Comparison of ENCODE assay signal across 24 mouse cellular contexts in the genomic region with DNA sequence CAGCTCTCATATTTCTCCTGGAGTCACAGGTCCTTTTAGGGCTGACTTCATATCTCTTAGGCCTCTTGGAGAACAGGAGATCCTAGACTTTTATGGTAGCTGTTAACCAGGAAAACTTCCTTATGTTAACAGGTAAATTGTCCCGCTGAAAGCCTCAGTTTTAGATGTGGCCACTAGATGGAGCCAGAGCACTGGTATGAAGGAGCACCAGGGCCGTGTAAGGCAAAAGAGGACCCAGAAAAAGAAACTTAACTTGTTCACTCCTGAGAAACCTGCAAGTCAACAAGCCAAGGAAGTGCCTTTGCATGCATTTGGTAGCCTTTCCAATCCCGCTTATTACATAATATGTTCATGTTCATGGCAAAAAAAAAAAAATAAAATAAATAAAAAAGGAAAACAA. TPM values are rescaled to one million over a fixed set of nuclear protein-coding genes. Genes with fewer than 3 reads are reported as not detected.
DNase-seq lines count a peak whose midpoint lies in the region; ATAC-seq and TF ChIP-seq lines count a peak whose summit lies in the region.
"Not testable (repeated sequence)": the region's sequence is repeated elsewhere in the genome, so short reads cannot be mapped to it uniquely, and the experiment has no call there.
"Had no signal": no experiment of that assay in that cellular context is flagged by ENCODE, and none has a peak within 500 bp of the region (broad histone marks: within the 10 kb centered on the region; RNA-seq: fewer than 3 reads in every experiment).

No protein-coding gene starts in this region.

- CTCF ChIA-PET in Patski (lab: Charles Lee) = not testable (repeated sequence)

- H3K4me1 ChIP-seq in forebrain, embryonic 11.5 days (replicated peaks; ENCODE audit: control insufficient read depth, insufficient read depth, low read length); forebrain, postnatal 0 days (ENCODE audit: insufficient read depth); hindbrain, embryonic 16.5 days (ENCODE audit: control insufficient read depth, insufficient read depth, low read depth, low read length); kidney, embryonic 14.5 days (ENCODE audit: control insufficient read depth, insufficient read depth, low read length); midbrain, embryonic 16.5 days (ENCODE audit: control insufficient read depth, insufficient read depth, low read length); neural tube, embryonic 15.5 days: not testable (repeated sequence)

- POLR2A ChIA-PET in Patski (lab: Charles Lee) = not testable (repeated sequence)

- H3K9me3 ChIP-seq in forebrain, embryonic 11.5 days (ENCODE audit: control insufficient read depth, low read length); forebrain, postnatal 0 days (ENCODE audit: low read length); hindbrain, embryonic 16.5 days (ENCODE audit: control insufficient read depth, low read length); kidney, embryonic 14.5 days (ENCODE audit: control insufficient read depth, low read length); midbrain, embryonic 16.5 days (replicated peaks; ENCODE audit: control insufficient read depth, low read length, poor library complexity, severe bottlenecking); neural tube, embryonic 15.5 days (replicated peaks): not testable (repeated sequence)

- H3K36me3 ChIP-seq in forebrain, embryonic 11.5 days (ENCODE audit: control insufficient read depth, insufficient read depth, low read length); forebrain, postnatal 0 days (ENCODE audit: insufficient read depth); hindbrain, embryonic 16.5 days (ENCODE audit: control insufficient read depth, insufficient read depth, low read length); kidney, embryonic 14.5 days (ENCODE audit: control insufficient read depth, insufficient read depth, low read length); midbrain, embryonic 16.5 days (ENCODE audit: control insufficient read depth, insufficient read depth, low read length); neural tube, embryonic 15.5 days: not testable (repeated sequence)

- in situ Hi-C loops in Patski (cut with MboI; ENCODE audit: low pct_unique_long_range_greater_than_20kb) = not testable (repeated sequence)

- H3K27me3 ChIP-seq in Patski; forebrain, embryonic 11.5 days (ENCODE audit: control insufficient read depth, insufficient read depth, low read length); forebrain, postnatal 0 days (ENCODE audit: insufficient read depth, low read length); hindbrain, embryonic 16.5 days (replicated peaks; ENCODE audit: control insufficient read depth, insufficient read depth, low read length); kidney, embryonic 14.5 days (ENCODE audit: control insufficient read depth, insufficient read depth, low read length); midbrain, embryonic 16.5 days (ENCODE audit: control insufficient read depth, insufficient read depth, low read depth, low read length); neural tube, embryonic 15.5 days (replicated peaks): not testable (repeated sequence)

- ATAC-seq in Patski = peak; percentile 86
- peak; percentile 61; the same call in 1 of the 2 replicates for ATAC-seq in forebrain, embryonic 11.5 days (replicated peaks; ENCODE audit: low FRiP score)
- ATAC-seq in forebrain, postnatal 0 days = peak; percentile 55
- ATAC-seq in hindbrain, embryonic 16.5 days = peak; percentile 79
- peak; percentile 39; the same call in 1 of the 2 replicates for ATAC-seq in kidney, embryonic 14.5 days (ENCODE audit: low FRiP score, low TSS enrichment)
- ATAC-seq in megakaryocyte-erythroid progenitor cell, adult 5-6 weeks (replicated peaks; ENCODE audit: low FRiP score, low TSS enrichment, poor library complexity, severe bottlenecking) = peak; percentile 71; the same call in 1 of the 2 replicates
- peak; percentile 58; the same call in 1 of the 2 replicates for ATAC-seq in midbrain, embryonic 16.5 days
- peak; percentile 69; the same call in 1 of the 2 replicates for ATAC-seq in neural tube, embryonic 15.5 days (ENCODE audit: low FRiP score)

- not testable (repeated sequence) for H3K9ac ChIP-seq in forebrain, embryonic 11.5 days (ENCODE audit: low read length); forebrain, postnatal 0 days; hindbrain, embryonic 16.5 days (ENCODE audit: low read depth, low read length); kidney, embryonic 14.5 days (ENCODE audit: low read depth, low read length); midbrain, embryonic 16.5 days (ENCODE audit: low read depth, low read length); neural tube, embryonic 15.5 days (replicated peaks)

- no CpG with 5 or more reads among the region's 3 CpGs for WGBS in forebrain, embryonic 11.5 days
- no CpG with 5 or more reads among the region's 3 CpGs for WGBS in forebrain, postnatal 0 days
- no CpG with 5 or more reads among the region's 3 CpGs for WGBS in hindbrain, embryonic 16.5 days
- WGBS in kidney, embryonic 14.5 days = no CpG with 5 or more reads among the region's 3 CpGs
- WGBS in midbrain, embryonic 16.5 days = no CpG with 5 or more reads among the region's 3 CpGs
- WGBS in neural tube, embryonic 15.5 days = no CpG with 5 or more reads among the region's 3 CpGs

- H3K4me3 ChIP-seq in forebrain, embryonic 11.5 days (ENCODE audit: low read depth, low read length); forebrain, postnatal 0 days (ENCODE audit: low read depth, low read length); hindbrain, embryonic 16.5 days (ENCODE audit: low read length); kidney, embryonic 14.5 days (ENCODE audit: low read length); midbrain, embryonic 16.5 days (ENCODE audit: low read depth, low read length); neural tube, embryonic 15.5 days (replicated peaks): not testable (repeated sequence)

- not testable (repeated sequence) for TF ChIP-seq CTCF in Patski (IDR thresholded peaks at IDR 0.05); forebrain, postnatal 0 days (IDR thresholded peaks at IDR 0.05; ENCODE audit: low read depth)

- not testable (repeated sequence) for H3K4me2 ChIP-seq in forebrain, embryonic 11.5 days (ENCODE audit: low read depth, low read length, severe bottlenecking); forebrain, postnatal 0 days (ENCODE audit: low read depth); hindbrain, embryonic 16.5 days (ENCODE audit: low read length); kidney, embryonic 14.5 days (replicated peaks; ENCODE audit: low read depth, low read length); midbrain, embryonic 16.5 days (ENCODE audit: low read length); neural tube, embryonic 15.5 days

- DNase-seq in Patski (ENCODE audit: low read depth, low spot score); forebrain, embryonic 11.5 days (ENCODE audit: low spot score); forebrain, postnatal 0 days: not testable (repeated sequence)

- H3K27ac ChIP-seq in forebrain, embryonic 11.5 days (ENCODE audit: low read depth, low read length); forebrain, postnatal 0 days (ENCODE audit: low read depth, low read length); hindbrain, embryonic 16.5 days (ENCODE audit: low read depth, low read length); kidney, embryonic 14.5 days (ENCODE audit: low read depth, low read length); midbrain, embryonic 16.5 days (ENCODE audit: low read length); neural tube, embryonic 15.5 days (replicated peaks): not testable (repeated sequence)

RNA-seq across cellular contexts. Expression of gene Olfr1506, which starts 29.5 kb away (rescaled TPM):
- polyA plus RNA-seq in Patski (2021) = not detected
- not detected in 2 replicates for polyA plus RNA-seq in forebrain, embryonic 11.5 days (2014; fragmentation: Nextera tagmentation; extraction: Ambion mirVana)
- total RNA-seq in forebrain, postnatal 0 days (2014; rRNA removed) = not detected in 2 replicates
- polyA plus RNA-seq in forebrain, postnatal 0 days (2015; fragmentation: Nextera tagmentation; extraction: Ambion mirVana) = not detected in 2 replicates
- polyA plus RNA-seq in hindbrain, embryonic 16.5 days (2015; fragmentation: Nextera tagmentation; extraction: Ambion mirVana) = not detected in 2 replicates
- not detected in 2 replicates for polyA plus RNA-seq in kidney, embryonic 14.5 days (2014; fragmentation: Nextera tagmentation; extraction: Ambion mirVana)
- not detected in 2 replicates for total RNA-seq in megakaryocyte-erythroid progenitor cell, adult 5-6 weeks (2014; fragmentation: Nextera tagmentation)
- total RNA-seq in megakaryocyte-erythroid progenitor cell, adult 5-6 weeks (2017) = not detected in 2 replicates
- not detected in 2 replicates for polyA plus RNA-seq in midbrain, embryonic 16.5 days (2015; fragmentation: Nextera tagmentation; extraction: Ambion mirVana)
- polyA plus RNA-seq in neural tube, embryonic 15.5 days (2015; fragmentation: Nextera tagmentation; extraction: Ambion mirVana) = not detected in 2 replicates
- total RNA-seq: adrenal gland, postnatal 36 days; gastrocnemius, adult 18-20 months; gastrocnemius, postnatal 36 days; heart, adult 8-10 months; heart, postnatal 25 days; layer of hippocampus, postnatal 10 days; left cerebral cortex, postnatal 36 days had no signal
- polyA plus RNA-seq: heart, embryonic 14.5 days; hindbrain, embryonic 15.5 days; kidney, adult 2 months; limb, embryonic 15.5 days; liver, embryonic 14.5 days; lung, embryonic 15.5 days; stomach, embryonic 14.5 days had no signal

RNA-seq across cellular contexts. Expression of gene Olfr1270, which starts 41.9 kb away (rescaled TPM):
- polyA plus RNA-seq in Patski (2021) = not detected
- not detected in 2 replicates for polyA plus RNA-seq in forebrain, embryonic 11.5 days (2014; fragmentation: Nextera tagmentation; extraction: Ambion mirVana)
- total RNA-seq in forebrain, postnatal 0 days (2014; rRNA removed) = not detected in 2 replicates
- not detected in 2 replicates for polyA plus RNA-seq in forebrain, postnatal 0 days (2015; fragmentation: Nextera tagmentation; extraction: Ambion mirVana)
- polyA plus RNA-seq in hindbrain, embryonic 16.5 days (2015; fragmentation: Nextera tagmentation; extraction: Ambion mirVana) = not detected in 2 replicates
- not detected in 2 replicates for polyA plus RNA-seq in kidney, embryonic 14.5 days (2014; fragmentation: Nextera tagmentation; extraction: Ambion mirVana)
- total RNA-seq in megakaryocyte-erythroid progenitor cell, adult 5-6 weeks (2014; fragmentation: Nextera tagmentation) = not detected in 2 replicates
- total RNA-seq in megakaryocyte-erythroid progenitor cell, adult 5-6 weeks (2017) = not detected in 2 replicates
- not detected in 2 replicates for polyA plus RNA-seq in midbrain, embryonic 16.5 days (2015; fragmentation: Nextera tagmentation; extraction: Ambion mirVana)
- not detected in 2 replicates for polyA plus RNA-seq in neural tube, embryonic 15.5 days (2015; fragmentation: Nextera tagmentation; extraction: Ambion mirVana)
- total RNA-seq: adrenal gland, adult 18-20 months; adrenal gland, postnatal 36 days; gastrocnemius, adult 18-20 months; gastrocnemius, postnatal 36 days; heart, adult 8-10 months; heart, postnatal 25 days; layer of hippocampus, postnatal 10 days; left cerebral cortex, adult 2 months; left cerebral cortex, postnatal 36 days had no signal
- polyA plus RNA-seq: heart, embryonic 14.5 days; hindbrain, embryonic 15.5 days; kidney, adult 2 months; limb, embryonic 15.5 days; liver, embryonic 14.5 days; lung, embryonic 15.5 days; stomach, embryonic 14.5 days had no signal

RNA-seq across cellular contexts. Expression of gene Olfr32, which starts 52.7 kb away (rescaled TPM):
- polyA plus RNA-seq in Patski (2021) = not detected
- polyA plus RNA-seq in forebrain, embryonic 11.5 days (2014; fragmentation: Nextera tagmentation; extraction: Ambion mirVana) = not detected in 2 replicates
- total RNA-seq in forebrain, postnatal 0 days (2014; rRNA removed) = not detected in 2 replicates
- polyA plus RNA-seq in forebrain, postnatal 0 days (2015; fragmentation: Nextera tagmentation; extraction: Ambion mirVana) = not detected in 2 replicates
- not detected in 2 replicates for polyA plus RNA-seq in hindbrain, embryonic 16.5 days (2015; fragmentation: Nextera tagmentation; extraction: Ambion mirVana)
- polyA plus RNA-seq in kidney, embryonic 14.5 days (2014; fragmentation: Nextera tagmentation; extraction: Ambion mirVana) = not detected in 2 replicates
- total RNA-seq in megakaryocyte-erythroid progenitor cell, adult 5-6 weeks (2014; fragmentation: Nextera tagmentation) = not detected in 2 replicates
- total RNA-seq in megakaryocyte-erythroid progenitor cell, adult 5-6 weeks (2017) = not detected in 2 replicates
- not detected in 2 replicates for polyA plus RNA-seq in midbrain, embryonic 16.5 days (2015; fragmentation: Nextera tagmentation; extraction: Ambion mirVana)
- polyA plus RNA-seq in neural tube, embryonic 15.5 days (2015; fragmentation: Nextera tagmentation; extraction: Ambion mirVana) = not detected in 2 replicates
- total RNA-seq: adrenal gland, adult 18-20 months; adrenal gland, postnatal 36 days; gastrocnemius, adult 18-20 months; gastrocnemius, postnatal 36 days; heart, adult 8-10 months; heart, postnatal 25 days; layer of hippocampus, postnatal 10 days; left cerebral cortex, adult 2 months; left cerebral cortex, postnatal 36 days had no signal
- polyA plus RNA-seq: heart, embryonic 14.5 days; hindbrain, embryonic 15.5 days; kidney, adult 2 months; limb, embryonic 15.5 days; liver, embryonic 14.5 days; lung, embryonic 15.5 days; stomach, embryonic 14.5 days had no signal
